Mouse (Mus musculus): ENCODE measurements around the gene Ruvbl2.
"Not testable (repeated sequence)": the region's sequence is repeated elsewhere in the genome, so short reads cannot be mapped to it uniquely, and the experiment has no call there.

Ruvbl2 gene

GRCm38 (mm10) chr7:45420615-45420919 lies 17.3 kb downstream of the Ruvbl2 start, which contains the start of gene Lhb:
Gene Lhb, plus strand, starts transcription at chr7:45420820.
- no peak for DNase-seq

- no peak for DNase-seq
Observed at GRCm38 (mm10) chr7:45419859-45420614, 17.9 kb downstream of the Ruvbl2 start.

GRCm38 (mm10) chr7:45417962-45418492 lies 19.9 kb downstream of the Ruvbl2 start:
- DNase-seq: no peak

- DNase-seq: no peak
Observed at GRCm38 (mm10) chr7:45415636-45416035, 22.3 kb downstream of the Ruvbl2 start.

- peak in 1 of 2 experiments; percentile 4 for DNase-seq
Observed at GRCm38 (mm10) chr7:45414740-45415224, 23.1 kb downstream of the Ruvbl2 start.

GRCm38 (mm10) chr7:45413864-45414739 lies 23.8 kb downstream of the Ruvbl2 start:
- DNase-seq: peak in 1 of 2 experiments; percentile 17

- peak in 1 of 2 experiments; percentile 2 for DNase-seq
Observed at GRCm38 (mm10) chr7:45413113-45413863, 24.6 kb downstream of the Ruvbl2 start, which contains the start of gene Ntf5. Gene Ntf5, plus strand, starts transcription at chr7:45413695.

GRCm38 (mm10) chr7:45412421-45412820 lies 25.5 kb downstream of the Ruvbl2 start:
- peak in 1 of 2 experiments; percentile 1 for DNase-seq

- DNase-seq: no peak
Observed at GRCm38 (mm10) chr7:45409497-45410163, 28.3 kb downstream of the Ruvbl2 start.

GRCm38 (mm10) chr7:45408949-45409348 lies 28.9 kb downstream of the Ruvbl2 start:
- DNase-seq: no peak

- no peak for DNase-seq
Observed at GRCm38 (mm10) chr7:45408351-45408750, 29.5 kb downstream of the Ruvbl2 start.

- DNase-seq: no peak
Observed at GRCm38 (mm10) chr7:45407836-45408235, 30.1 kb downstream of the Ruvbl2 start.

GRCm38 (mm10) chr7:45406157-45407156 lies 31.4 kb downstream of the Ruvbl2 start:
- DNase-seq: no peak

- peak in 1 of 2 experiments; percentile 56 for DNase-seq
Observed at GRCm38 (mm10) chr7:45405091-45406075, 32.5 kb downstream of the Ruvbl2 start, which contains the start of gene Kcna7. Gene Kcna7, plus strand, starts transcription at chr7:45405653.

GRCm38 (mm10) chr7:45403532-45404261 lies 34.2 kb downstream of the Ruvbl2 start:
- no peak for DNase-seq

GRCm38 (mm10) chr7:45401521-45402085 lies 36.3 kb downstream of the Ruvbl2 start:
- no peak for DNase-seq

- no peak for DNase-seq
Observed at GRCm38 (mm10) chr7:45396787-45397186, 41.1 kb downstream of the Ruvbl2 start.

- DNase-seq: not testable (repeated sequence)
Observed at GRCm38 (mm10) chr7:45396337-45396775, 41.5 kb downstream of the Ruvbl2 start.

Data from thymus, adult 18-20 months (tissue).